Mouse (Mus musculus) liver, adult 2 months (tissue): ENCODE measurements at regions not wholly inside any gene's neighbourhood (a gene's known extent, or its start where the extent isn't known, plus 50 kb on each side); places are given as distances from the start of the nearest gene placed in this dataset.

Experiments
- DNase-seq: peaks from one replicate; pipeline ENCODE4 v3.0.0-alpha.2; 2011; ENCODE audit warnings: low read depth, low spot score; ENCODE audit errors: extremely low read depth
- H3K27ac ChIP-seq: fragments of 200-500 bp; replicated peaks from 2 replicates; pipeline ENCODE4 v1.5.1; 2012; ENCODE audit warnings: low read depth, mild to moderate bottlenecking, control low read depth, inconsistent platforms, low read length; ENCODE audit not compliant: insufficient read depth
- H3K27me3 ChIP-seq: fragments of 200-500 bp; 2 replicates; pipeline ENCODE4 v1.6.1; 2012; ENCODE audit warnings: mild to moderate bottlenecking, moderate library complexity, low read length, inconsistent platforms; ENCODE audit not compliant: control insufficient read depth, insufficient read depth
- H3K36me3 ChIP-seq: fragments of 200-500 bp; 2 replicates; pipeline ENCODE4 v1.6.1; 2012; ENCODE audit warnings: low read length, inconsistent platforms; ENCODE audit not compliant: control insufficient read depth, insufficient read depth
- H3K4me1 ChIP-seq: fragments of 200-500 bp; 2 replicates; pipeline ENCODE4 v1.6.1; 2011; ENCODE audit warnings: low read length; ENCODE audit not compliant: control insufficient read depth, insufficient read depth
- H3K4me3 ChIP-seq: fragments of 200-500 bp; 2 replicates; pipeline ENCODE4 v1.5.1; 2011; ENCODE audit warnings: low read depth, mild to moderate bottlenecking, control low read depth, low read length, moderate library complexity; ENCODE audit not compliant: insufficient read depth
- H3K79me2 ChIP-seq: fragments of 200-500 bp; 2 replicates; pipeline ENCODE4 v1.6.1; 2012; ENCODE audit warnings: inconsistent platforms, mild to moderate bottlenecking, low read length, moderate library complexity; ENCODE audit not compliant: control insufficient read depth, insufficient read depth
- H3K9ac ChIP-seq: fragments of 200-500 bp; 2 replicates; pipeline ENCODE4 v1.6.1; 2012; ENCODE audit warnings: low read depth, mild to moderate bottlenecking, control low read depth, inconsistent platforms, low read length
- CTCF ChIP-seq: fragments of 200-500 bp; IDR thresholded peaks from 2 replicates; pipeline ENCODE4 v1.5.1; 2011; ENCODE audit warnings: low read depth, low read length, control low read depth
- POLR2A ChIP-seq: fragments of 200-500 bp; IDR thresholded peaks from 2 replicates; pipeline ENCODE4 v1.6.1; 2011; ENCODE audit warnings: low read length, control low read depth; ENCODE audit not compliant: insufficient read depth; ENCODE audit errors: extremely low read depth
- WGBS: fragments of 180-500 bp; shearing (Covaris S2); methylation state at CpG from one replicate; pipeline ENCODE4 v1.1.7; 2018; 5-methylcytosine and 5-hydroxymethylcytosine counted together

DNA sequence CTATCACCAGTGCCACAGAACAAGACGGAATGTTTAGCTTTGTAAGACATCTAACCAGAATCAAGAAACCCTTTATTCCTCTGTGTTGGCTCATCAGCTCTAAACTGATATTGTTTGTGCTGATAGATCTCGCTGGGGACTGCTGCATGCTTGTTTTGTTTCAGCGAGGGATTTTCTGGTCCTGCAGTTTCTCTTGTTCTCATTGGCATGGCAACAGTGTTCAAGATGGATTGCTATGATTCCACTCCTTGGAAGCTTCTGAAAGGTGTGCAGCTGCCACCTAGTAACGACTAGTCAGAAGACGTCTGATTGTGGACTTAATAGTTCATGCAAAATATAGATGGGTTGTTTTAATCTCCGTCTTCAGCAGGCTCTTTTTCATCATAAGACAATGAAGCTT is 591.2 kb downstream of the Sorcs1 start:
- H3K36me3 ChIP-seq = no peaks in the 10 kb centered on the region
- no peak overlapping the region for H3K9ac ChIP-seq
- H3K4me1 ChIP-seq = no peaks in the 10 kb centered on the region
- DNase-seq = no peak
- WGBS = 70% methylated on average over 6 of the region's 6 CpGs
- no peak overlapping the region for H3K27ac ChIP-seq
- H3K79me2 ChIP-seq = no peaks in the 10 kb centered on the region
- H3K4me3 ChIP-seq = no peak overlapping the region
- H3K27me3 ChIP-seq = no peaks in the 10 kb centered on the region
- TF ChIP-seq POLR2A (no peak), CTCF (no peak)

DNA sequence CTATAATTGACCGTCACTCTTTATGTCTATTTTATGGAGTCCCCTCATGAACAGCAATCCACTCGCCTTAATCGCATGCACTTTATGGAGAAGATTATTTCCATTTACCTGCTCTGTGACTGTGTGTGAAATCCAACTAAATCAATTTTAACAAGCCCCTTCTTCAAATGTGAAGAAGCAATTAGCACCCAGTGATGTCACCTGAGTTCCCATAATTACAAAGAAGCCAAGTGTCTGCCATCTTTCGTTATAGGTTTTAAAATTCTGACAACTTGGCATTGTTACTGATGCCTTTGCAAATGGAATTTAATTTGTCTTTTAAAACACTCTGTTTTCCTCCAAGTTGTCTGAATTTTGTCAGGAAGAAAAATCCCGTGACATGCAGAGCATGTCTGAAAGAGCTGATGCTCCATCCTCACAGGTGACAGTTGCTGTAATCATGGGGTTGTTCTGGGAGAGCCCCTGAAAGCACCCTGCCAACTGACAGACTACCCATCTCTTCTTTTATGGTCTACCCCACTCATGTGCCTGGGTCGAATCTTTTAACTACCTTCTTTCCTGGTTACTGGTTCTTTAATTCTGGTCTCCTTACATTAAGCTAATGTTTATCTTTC is 600.9 kb downstream of the Sorcs1 start:
- H3K36me3 ChIP-seq = no peaks in the 10 kb centered on the region
- no peaks in the 10 kb centered on the region for H3K79me2 ChIP-seq
- no peak for DNase-seq
- no peaks in the 10 kb centered on the region for H3K4me1 ChIP-seq
- TF ChIP-seq CTCF = no peak
- no peak for TF ChIP-seq POLR2A
- WGBS = 85% methylated on average over 6 of the region's 6 CpGs
- no peak overlapping the region for H3K4me3 ChIP-seq
- no peak overlapping the region for H3K27ac ChIP-seq
- H3K9ac ChIP-seq = no peak overlapping the region
- no peaks in the 10 kb centered on the region for H3K27me3 ChIP-seq

DNA sequence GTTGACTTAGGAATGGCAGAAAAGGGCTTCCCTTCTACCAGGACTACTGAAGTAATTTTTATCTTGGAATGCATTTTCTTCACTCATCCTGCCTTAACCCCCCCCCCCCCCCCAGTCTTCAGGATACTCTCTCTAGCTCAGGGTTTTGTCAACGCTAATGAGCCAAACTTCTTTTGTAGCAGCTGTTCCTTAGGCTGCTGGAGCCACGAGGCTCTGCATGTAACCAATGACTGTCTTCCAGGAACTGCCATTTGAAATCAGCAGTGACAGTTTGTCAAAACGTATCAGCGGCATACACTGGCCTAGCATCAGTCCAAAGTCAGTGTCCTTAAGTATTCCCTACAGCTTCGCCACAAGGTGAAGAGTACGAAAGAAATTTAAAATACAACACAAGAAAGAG is 618.0 kb downstream of the Sorcs1 start:
- Histone ChIP-seq H3K27ac (no peak overlapping the region), H3K4me3 (no peak overlapping the region), H3K9ac (no peak overlapping the region), H3K36me3 (no peaks in the 10 kb centered on the region), H3K4me1 (no peaks in the 10 kb centered on the region), H3K27me3 (no peaks in the 10 kb centered on the region), H3K79me2 (no peaks in the 10 kb centered on the region)
- TF ChIP-seq POLR2A (no peak), CTCF (no peak)
- DNase-seq = no peak
- 72% methylated on average over 6 of the region's 6 CpGs for WGBS

DNA sequence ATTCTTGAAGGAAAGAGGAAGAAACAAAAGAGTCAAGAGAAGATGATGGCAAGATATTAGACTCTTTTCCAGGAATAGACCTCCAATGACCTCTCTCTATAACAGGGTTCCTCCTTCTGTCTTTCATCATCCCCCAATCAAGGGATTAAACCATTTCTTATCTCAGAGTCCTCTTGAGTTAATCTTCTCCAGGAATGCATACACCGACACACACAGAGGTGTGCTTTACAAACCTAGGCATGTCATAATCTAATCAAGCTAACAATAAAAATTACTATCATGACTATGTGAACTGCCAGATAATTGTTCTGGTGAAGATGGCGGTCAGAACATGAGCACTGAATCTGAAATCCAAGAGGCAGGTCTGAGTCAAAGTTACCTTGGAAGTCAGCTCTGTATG is 625.5 kb downstream of the Sorcs1 start:
- DNase-seq = no peak
- Histone ChIP-seq H3K79me2 (no peaks in the 10 kb centered on the region), H3K36me3 (no peaks in the 10 kb centered on the region), H3K4me3 (no peak overlapping the region), H3K4me1 (no peaks in the 10 kb centered on the region), H3K27me3 (no peaks in the 10 kb centered on the region), H3K9ac (no peak overlapping the region), H3K27ac (no peak overlapping the region)
- 89% methylated on average over 2 of the region's 2 CpGs for WGBS
- no peak for TF ChIP-seq CTCF

DNA sequence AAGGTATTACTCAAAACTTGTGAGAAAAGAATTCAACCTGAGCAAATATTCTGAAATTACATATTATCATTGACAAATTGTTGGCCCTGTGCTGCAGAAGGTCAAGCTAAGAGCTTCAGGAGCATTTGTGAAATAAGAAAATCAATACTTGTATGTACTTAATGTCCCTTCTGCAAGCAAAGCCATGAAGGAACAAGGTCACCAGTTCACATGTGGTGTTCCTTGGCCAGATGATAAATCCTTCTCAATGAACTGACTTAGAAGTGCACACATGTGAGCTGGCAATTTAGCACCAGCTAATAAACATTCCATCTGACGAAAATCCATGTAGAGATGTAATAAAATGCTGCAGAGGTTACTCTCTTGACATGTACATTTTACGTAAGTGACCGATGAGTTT is 632.7 kb downstream of the Sorcs1 start:
- H3K36me3 ChIP-seq = no peaks in the 10 kb centered on the region
- H3K9ac ChIP-seq = no peak overlapping the region
- no peaks in the 10 kb centered on the region for H3K4me1 ChIP-seq
- H3K4me3 ChIP-seq = no peak overlapping the region
- no peak overlapping the region for H3K27ac ChIP-seq
- no peak for TF ChIP-seq CTCF
- no peak for TF ChIP-seq POLR2A
- no peaks in the 10 kb centered on the region for H3K79me2 ChIP-seq
- DNase-seq = peak; percentile 59
- H3K27me3 ChIP-seq = no peaks in the 10 kb centered on the region
- WGBS = 72% methylated on average over 3 of the region's 3 CpGs

DNA sequence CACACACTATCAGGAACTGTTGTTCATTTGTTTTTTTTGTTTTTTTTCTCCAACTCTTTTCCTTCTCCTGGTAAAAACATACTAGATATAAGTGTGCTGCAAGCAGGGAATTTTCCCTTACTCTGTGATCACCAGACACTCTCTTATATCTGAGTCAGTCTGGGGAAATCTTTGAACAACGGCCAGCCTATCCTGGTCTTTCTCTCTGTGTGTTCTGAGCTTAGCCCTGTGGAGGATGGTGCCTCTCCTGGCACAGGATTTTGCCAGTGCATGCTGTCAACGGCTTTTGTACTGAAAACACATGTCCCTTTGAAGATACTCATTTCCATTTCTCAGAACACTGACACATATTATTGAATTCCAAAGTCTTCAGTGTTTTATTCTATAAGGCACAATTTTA is 664.8 kb downstream of the Sorcs1 start:
- no peaks in the 10 kb centered on the region for H3K36me3 ChIP-seq
- DNase-seq = no peak
- no peak overlapping the region for H3K9ac ChIP-seq
- no peak overlapping the region for H3K27ac ChIP-seq
- no peaks in the 10 kb centered on the region for H3K4me1 ChIP-seq
- H3K4me3 ChIP-seq = no peak overlapping the region
- TF ChIP-seq CTCF = no peak
- no peak for TF ChIP-seq POLR2A
- 50% methylated on average over 2 of the region's 2 CpGs for WGBS
- no peaks in the 10 kb centered on the region for H3K79me2 ChIP-seq
- no peaks in the 10 kb centered on the region for H3K27me3 ChIP-seq
